Mouse (Mus musculus) urinary bladder, postnatal 25 days (tissue): ENCODE measurements around the gene Psg16.

Experiments
- DNase-seq: peaks from one replicate; pipeline ENCODE4 v3.0.0; 2022; ENCODE audit warnings: low spot score

Gene Psg16

GRCm38 (mm10) chr7:17073904-17074615 is at the start of gene Psg16:
TSS of gene Psg16 (plus strand) at chr7:17074040.
- peak; percentile 45 for DNase-seq

- DNase-seq: no peak
Observed at GRCm38 (mm10) chr7:17024141-17024540, 49.7 kb upstream of the Psg16 start.

GRCm38 (mm10) chr7:17024814-17025504 is 48.9 kb upstream of the Psg16 start:
- DNase-seq: no peak

- no peak for DNase-seq
Observed at GRCm38 (mm10) chr7:17025505-17025894, 48.3 kb upstream of the Psg16 start.

- no peak for DNase-seq
Observed at GRCm38 (mm10) chr7:17025896-17026622, 47.8 kb upstream of the Psg16 start.

GRCm38 (mm10) chr7:17026710-17027587 is 46.9 kb upstream of the Psg16 start:
- DNase-seq: no peak

- DNase-seq: peak; percentile 86
Observed at GRCm38 (mm10) chr7:17027588-17028343, 46.1 kb upstream of the Psg16 start, which contains the start of gene Ppp5c. TSS of gene Ppp5c (minus strand) at chr7:17027924.

GRCm38 (mm10) chr7:17028923-17029322 is 44.9 kb upstream of the Psg16 start:
- no peak for DNase-seq

- no peak for DNase-seq
Observed at GRCm38 (mm10) chr7:17030239-17030638, 43.6 kb upstream of the Psg16 start.

- DNase-seq: no peak
Observed at GRCm38 (mm10) chr7:17038018-17038695, 35.7 kb upstream of the Psg16 start.

GRCm38 (mm10) chr7:17039373-17039772 is 34.5 kb upstream of the Psg16 start:
- no peak for DNase-seq

GRCm38 (mm10) chr7:17045743-17046142 is 28.1 kb upstream of the Psg16 start:
- DNase-seq: no peak

- no peak for DNase-seq
Observed at GRCm38 (mm10) chr7:17047041-17047682, 26.7 kb upstream of the Psg16 start.

- no peak for DNase-seq
Observed at GRCm38 (mm10) chr7:17048431-17049190, 25.2 kb upstream of the Psg16 start.

GRCm38 (mm10) chr7:17050491-17050890 is 23.3 kb upstream of the Psg16 start:
- DNase-seq: no peak

GRCm38 (mm10) chr7:17050933-17051594 is 22.8 kb upstream of the Psg16 start:
- peak; percentile 75 for DNase-seq

GRCm38 (mm10) chr7:17054325-17054989 is 19.4 kb upstream of the Psg16 start:
- DNase-seq: no peak

- DNase-seq: no peak
Observed at GRCm38 (mm10) chr7:17055287-17055946, 18.4 kb upstream of the Psg16 start.
